Mouse (Mus musculus): ENCODE measurements around the gene Zfp704. TPM values are rescaled to one million over a fixed set of nuclear protein-coding genes. Genes with fewer than 3 reads are reported as not detected.
"Not testable (repeated sequence)": the region's sequence is repeated elsewhere in the genome, so short reads cannot be mapped to it uniquely, and the experiment has no call there.

The Zfp704 gene
- polyA plus RNA-seq, 1 experiment = 6.7 TPM

DNA sequence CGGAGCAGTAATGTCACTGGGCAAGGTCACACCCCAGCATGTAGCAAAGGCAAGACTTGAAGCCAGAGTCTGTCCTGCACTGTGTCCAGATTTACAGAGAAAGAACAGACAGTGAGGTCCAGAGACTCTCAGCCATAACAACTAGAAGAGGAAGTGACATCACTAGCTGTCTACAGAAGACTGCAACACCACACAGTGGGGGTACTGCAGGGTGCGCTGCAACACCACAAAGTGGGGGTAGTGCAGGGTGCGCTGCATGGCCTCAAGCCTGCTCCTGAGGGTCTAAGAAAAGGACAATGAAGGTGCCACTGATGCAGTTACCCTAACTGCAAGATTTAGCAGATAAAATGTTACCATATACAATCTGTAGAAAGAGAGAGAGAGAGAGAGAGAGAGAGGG is 11.8 kb downstream of the Zfp704 start:
- DNase-seq (ENCODE audit: low read depth) = no peak

DNA sequence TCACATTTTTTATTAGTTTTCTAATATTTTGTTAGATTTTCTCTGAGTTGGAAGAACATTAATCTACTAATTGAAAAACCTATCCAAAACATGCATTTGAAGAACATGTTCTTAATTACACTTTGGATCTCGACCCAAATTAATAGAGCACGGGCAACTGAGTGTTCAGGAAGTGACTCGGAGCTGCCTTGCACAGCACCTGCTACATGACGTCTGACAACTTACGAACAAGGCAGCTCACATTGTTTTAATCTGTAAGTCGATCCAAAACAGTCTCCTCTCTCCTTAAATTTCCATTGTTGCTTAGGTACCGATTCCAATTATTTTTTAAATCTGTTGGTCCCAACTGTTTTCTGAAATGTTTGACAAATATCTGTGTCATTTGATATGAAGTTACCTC is 15.4 kb downstream of the Zfp704 start:
- no peak for DNase-seq (ENCODE audit: low read depth)

DNA sequence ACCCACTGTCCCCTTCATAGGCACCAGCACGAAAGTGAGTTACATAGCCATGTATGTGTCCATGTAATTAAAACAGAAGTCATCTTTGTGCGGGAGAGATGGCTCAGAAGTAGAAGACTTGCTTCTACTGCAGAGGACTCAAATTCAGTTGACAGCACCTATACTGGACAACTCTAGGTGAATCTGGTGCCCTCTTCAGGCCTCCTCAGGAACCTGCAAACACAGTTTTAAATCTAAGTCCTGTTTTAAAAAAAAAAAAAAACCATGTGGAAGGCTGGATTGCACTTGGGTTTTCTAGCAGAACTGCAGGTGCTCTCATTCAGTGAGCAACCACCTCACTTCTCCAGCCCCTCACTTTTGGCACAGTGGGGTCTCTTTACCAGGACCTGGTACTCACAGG is 16.1 kb downstream of the Zfp704 start:
- no peak for DNase-seq (ENCODE audit: low read depth)

DNA sequence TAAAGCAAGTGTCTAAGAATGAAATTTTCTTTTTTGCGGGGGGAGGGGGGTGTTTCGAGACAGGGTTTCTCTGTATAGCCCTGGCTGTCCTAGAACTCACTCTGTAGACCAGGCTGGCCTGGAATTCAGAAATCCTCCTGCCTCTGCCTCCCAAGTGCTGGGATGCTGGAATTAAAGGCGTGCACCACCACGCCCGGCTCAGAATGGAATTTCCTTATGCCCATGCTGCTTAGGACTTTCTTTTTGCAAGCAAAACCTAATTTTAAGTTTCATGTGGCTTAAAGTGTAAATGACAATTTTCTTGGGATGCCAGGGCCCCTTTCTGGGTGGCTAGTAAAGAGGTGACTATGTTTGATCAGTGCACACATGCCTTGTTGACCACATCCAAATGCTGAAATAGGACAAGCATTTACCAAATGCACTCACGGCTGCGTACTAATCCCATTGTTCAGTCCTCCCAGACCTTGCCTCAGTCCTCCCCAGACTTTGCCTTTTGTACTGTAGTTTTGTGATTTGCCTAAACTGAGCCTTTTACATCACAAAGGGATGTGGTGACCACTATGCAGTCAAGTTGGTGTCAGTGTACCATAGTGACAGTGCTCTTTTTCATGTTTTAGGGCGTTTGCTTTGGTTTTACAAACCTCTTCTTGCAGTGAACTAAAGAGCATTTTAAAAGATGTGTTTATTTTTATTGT is 18.3 kb downstream of the Zfp704 start:
- DNase-seq (ENCODE audit: low read depth) = no peak

DNA sequence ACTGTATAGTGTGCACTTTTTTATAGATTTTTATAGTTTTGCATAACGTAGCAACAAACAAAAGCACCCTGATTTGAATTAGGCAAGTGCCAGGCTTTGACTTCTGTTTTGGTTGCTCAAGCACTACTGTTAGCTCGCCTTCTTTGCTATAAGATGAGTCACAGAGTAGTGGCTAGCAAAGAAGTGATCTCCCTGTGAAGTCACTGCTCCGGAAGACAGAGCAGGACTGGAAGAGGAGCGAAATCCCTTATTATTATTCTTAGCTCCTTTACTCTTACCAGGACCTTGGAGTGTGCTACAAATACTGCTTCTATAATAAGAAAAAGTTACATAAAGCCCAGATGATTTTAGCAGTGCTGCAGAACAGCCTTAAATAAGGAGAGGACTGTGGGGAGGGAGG is 21.2 kb downstream of the Zfp704 start:
- DNase-seq (ENCODE audit: low read depth) = no peak

DNA sequence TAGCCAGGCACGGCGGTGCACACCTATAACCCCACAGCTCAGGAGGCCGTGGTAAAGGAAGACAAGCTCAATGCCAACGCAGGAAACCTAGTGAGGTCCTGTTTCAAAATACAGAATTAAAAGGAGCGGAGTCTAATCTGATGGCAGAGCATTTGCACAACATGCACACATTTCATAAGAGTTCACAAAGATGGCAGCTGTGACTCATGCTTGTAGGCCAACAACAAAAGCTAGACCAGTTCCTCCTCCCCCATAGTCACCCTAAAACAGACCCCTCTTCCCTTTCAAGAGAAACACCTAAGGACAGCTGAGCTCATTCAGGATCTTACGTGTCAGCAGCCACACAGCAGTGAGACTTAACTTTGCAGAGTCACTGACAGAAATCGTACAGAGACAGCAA is 22.6 kb downstream of the Zfp704 start:
- no peak for DNase-seq (ENCODE audit: low read depth)

- no peak for DNase-seq (ENCODE audit: low read depth)
Observed at GRCm38 (mm10) chr3:9583516-9583915, 26.4 kb downstream of the Zfp704 start.

- no peak for DNase-seq (ENCODE audit: low read depth)
Observed at GRCm38 (mm10) chr3:9580952-9581798, 28.7 kb downstream of the Zfp704 start.

GRCm38 (mm10) chr3:9580102-9580501 is 29.8 kb downstream of the Zfp704 start:
- no peak for DNase-seq (ENCODE audit: low read depth)

GRCm38 (mm10) chr3:9579028-9579643 is 30.7 kb downstream of the Zfp704 start:
- DNase-seq (ENCODE audit: low read depth) = no peak

DNA sequence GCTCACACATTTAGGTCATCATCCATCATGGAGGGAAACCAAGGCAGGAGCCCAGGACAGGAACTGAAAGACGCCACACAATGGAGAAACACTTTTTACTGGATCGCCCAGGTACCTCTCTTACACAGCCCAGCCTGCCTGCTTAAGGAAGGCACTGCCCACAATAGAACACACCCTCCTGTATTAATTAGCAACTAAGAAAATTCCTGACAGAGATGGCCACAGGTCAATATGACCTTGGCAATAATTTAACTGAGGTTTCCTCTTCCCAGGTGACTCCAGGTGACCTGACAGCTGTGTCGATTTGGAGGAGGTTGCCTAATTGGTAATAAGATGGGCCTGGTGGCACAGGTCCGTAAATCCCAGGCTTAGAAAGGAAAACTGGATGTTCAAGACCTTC is 33.0 kb downstream of the Zfp704 start:
- no peak for DNase-seq (ENCODE audit: low read depth)

DNA sequence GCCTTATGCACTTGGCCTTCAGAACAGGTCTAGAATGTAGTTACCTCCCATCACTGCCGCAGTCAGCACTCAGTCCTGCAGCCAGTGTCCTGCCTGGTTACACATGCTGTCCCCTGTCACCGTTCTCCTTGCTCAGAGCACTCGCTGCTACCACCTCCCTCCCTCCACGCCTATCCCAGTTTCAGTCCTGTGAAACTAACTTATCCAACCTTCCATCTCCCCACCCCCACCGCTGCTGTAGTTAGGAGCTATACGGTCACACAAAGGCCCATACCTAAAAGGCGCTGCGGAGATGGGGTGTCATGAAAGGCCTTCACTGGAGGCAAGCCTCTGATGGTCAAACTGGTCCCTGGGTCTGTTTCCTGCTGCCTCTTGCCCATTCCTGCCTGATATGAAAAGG is 35.6 kb downstream of the Zfp704 start:
- DNase-seq (ENCODE audit: low read depth) = no peak

- DNase-seq (ENCODE audit: low read depth) = no peak
Observed at GRCm38 (mm10) chr3:9573581-9573980, 36.3 kb downstream of the Zfp704 start.

DNA sequence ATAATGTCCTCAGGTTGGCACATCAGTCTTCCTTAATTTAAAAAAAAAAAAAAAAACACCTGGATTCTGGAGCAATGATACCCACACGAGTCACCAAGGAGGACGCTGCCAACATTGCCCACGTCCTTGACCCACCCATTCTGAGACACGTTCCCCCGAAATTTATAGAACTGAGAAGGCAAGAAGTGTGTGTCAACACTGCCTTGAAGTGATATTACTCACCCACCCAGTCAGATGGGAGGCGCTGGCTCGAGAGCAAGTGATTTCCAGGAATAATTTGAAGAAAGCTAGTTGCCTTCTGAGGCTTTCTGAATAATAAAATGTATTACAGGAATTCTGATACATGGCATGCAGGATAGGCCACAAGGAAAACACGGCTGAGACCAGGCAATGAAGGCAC is 37.6 kb downstream of the Zfp704 start:
- no peak for DNase-seq (ENCODE audit: low read depth)

DNA sequence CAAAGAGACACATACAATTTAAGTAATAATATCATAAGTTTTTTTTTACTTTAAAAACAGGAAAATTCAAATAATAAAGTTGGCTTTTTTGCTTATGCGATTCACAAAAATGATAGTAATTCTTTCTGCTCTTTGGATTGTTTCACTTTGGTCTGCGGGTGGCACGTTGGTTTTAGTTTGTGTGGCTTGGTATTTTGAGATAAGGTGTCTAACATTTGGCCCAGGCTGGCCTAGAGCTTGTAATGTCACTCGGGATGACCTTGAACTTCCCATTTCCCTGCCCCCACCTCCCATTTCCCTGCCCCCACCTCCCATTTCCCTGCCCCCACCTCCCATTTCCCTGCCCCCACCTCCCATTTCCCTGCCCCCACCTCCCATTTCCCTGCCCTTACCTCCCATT is 39.1 kb downstream of the Zfp704 start:
- no peak for DNase-seq (ENCODE audit: low read depth)

- DNase-seq (ENCODE audit: low read depth) = not testable (repeated sequence)
Observed at GRCm38 (mm10) chr3:9569706-9570105, 40.2 kb downstream of the Zfp704 start.

- DNase-seq (ENCODE audit: low read depth) = no peak
Observed at GRCm38 (mm10) chr3:9568565-9569228, 41.2 kb downstream of the Zfp704 start.

DNA sequence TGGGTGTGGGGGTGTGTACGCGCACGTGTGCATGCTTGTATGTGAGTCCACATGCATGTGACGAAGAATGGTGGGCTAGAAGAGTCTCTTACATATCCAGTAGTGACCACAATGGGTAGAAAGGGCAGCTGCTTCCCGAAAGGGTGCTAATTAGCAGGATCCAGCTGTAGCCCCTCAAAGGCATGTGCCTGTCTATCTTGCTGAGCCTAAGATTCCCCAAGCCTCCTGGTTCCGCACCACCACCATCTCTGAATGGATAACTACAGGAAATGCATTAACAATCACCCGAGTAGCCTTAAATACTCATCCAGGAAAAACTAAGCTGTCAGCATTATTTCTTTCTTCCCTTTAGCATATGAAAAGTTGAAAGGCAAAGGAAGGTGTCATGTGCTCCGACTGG is 41.9 kb downstream of the Zfp704 start:
- no peak for DNase-seq (ENCODE audit: low read depth)

- no peak for DNase-seq (ENCODE audit: low read depth)
Observed at GRCm38 (mm10) chr3:9566831-9567230, 43.1 kb downstream of the Zfp704 start.

DNA sequence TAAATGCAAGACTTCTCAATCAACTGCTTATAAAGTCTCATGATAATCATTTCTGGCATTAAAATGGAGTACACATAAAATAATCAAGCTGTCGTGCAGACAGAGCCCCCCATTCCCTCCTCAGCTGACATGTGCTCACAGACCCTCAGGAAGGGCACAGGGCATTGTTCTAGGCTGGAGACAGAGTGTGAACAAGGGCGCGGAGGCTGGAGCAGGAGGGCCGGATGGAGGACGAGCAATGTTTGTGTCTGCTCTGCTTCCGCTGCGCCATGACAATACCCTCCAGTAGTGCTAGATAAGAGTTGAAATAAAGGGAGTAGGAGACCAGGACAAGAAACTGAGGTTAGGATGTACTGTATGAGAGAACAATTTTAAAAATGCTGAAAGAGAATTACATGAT is 46.3 kb downstream of the Zfp704 start:
- DNase-seq (ENCODE audit: low read depth) = no peak

GRCm38 (mm10) chr3:9562649-9563328 is 47.1 kb downstream of the Zfp704 start:
- no peak for DNase-seq (ENCODE audit: low read depth)

Measured in gonadal fat pad, adult 2 months (tissue).